In genomic region chr4:53440816-53441571, GRCm38 (mm10) we compare ENCODE assay signal across 8 mouse cellular contexts. TPM values are rescaled to one million over a fixed set of nuclear protein-coding genes. Genes with fewer than 3 reads are reported as not detected.
A peak's percentile ranks its signal among the peaks of the same experiment; 100 is the strongest.
DNase-seq lines count a peak whose midpoint lies in the region; ATAC-seq and TF ChIP-seq lines count a peak whose summit lies in the region.

No protein-coding gene starts in this region.

- H3K4me2 ChIP-seq in hindbrain, embryonic 14.5 days (replicated peaks): peak overlapping the region; percentile 98

- WGBS in cerebellum, adult 2 months: under 1% methylated on average over 45 of the region's 45 CpGs
- WGBS in hindbrain, embryonic 14.5 days: under 1% methylated on average over 43 of the region's 45 CpGs

- TF ChIP-seq POLR2A in cerebellum, adult 2 months (IDR thresholded peaks at IDR 0.05; ENCODE audit: borderline replicate concordance, insufficient read depth, low read length): peak; percentile 46; the same call in 1 of the 2 replicates

- H3K36me3 ChIP-seq in hindbrain, embryonic 14.5 days (replicated peaks; ENCODE audit: control insufficient read depth, insufficient read depth): no peaks in the 10 kb centered on the region

- ATAC-seq in hindbrain, embryonic 14.5 days (ENCODE audit: low FRiP score): peak; percentile 25

- no peaks in the 10 kb centered on the region for H3K9me3 ChIP-seq in hindbrain, embryonic 14.5 days (ENCODE audit: control insufficient read depth, low read length)

- H3K27me3 ChIP-seq in cerebellum, adult 2 months (ENCODE audit: control insufficient read depth, insufficient read depth, low read length): no peaks in the 10 kb centered on the region
- no peaks in the 10 kb centered on the region for H3K27me3 ChIP-seq in hindbrain, embryonic 14.5 days (ENCODE audit: control insufficient read depth, insufficient read depth, low read length)

- no peak for TF ChIP-seq CTCF in cerebellum, adult 2 months (IDR thresholded peaks at IDR 0.05; ENCODE audit: borderline replicate concordance, insufficient read depth, low read depth, low read length)

- peak overlapping the region; percentile 95 for H3K27ac ChIP-seq in cerebellum, adult 2 months (ENCODE audit: insufficient read depth, low read length)
- H3K27ac ChIP-seq in hindbrain, embryonic 14.5 days: peak overlapping the region; percentile 86

- H3K4me3 ChIP-seq in cerebellum, adult 2 months (replicated peaks; ENCODE audit: insufficient read depth, low read depth, low read length): peak overlapping the region; percentile 71
- peak overlapping the region; percentile 85 for H3K4me3 ChIP-seq in hindbrain, embryonic 14.5 days (replicated peaks; ENCODE audit: low read length)

- peak; percentile 59 for DNase-seq in Muller cell, postnatal 12 days (ENCODE audit: inconsistent ontology term)
- peak; percentile 81 to 82 for DNase-seq in cerebellum, adult 2 months
- DNase-seq in frontal cortex, postnatal 10 days (ENCODE audit: low spot score in 2 of 2): peak; percentile 44
- DNase-seq in hindbrain, embryonic 14.5 days (ENCODE audit: low spot score): peak; percentile 45
- peak; percentile 56 to 60 for DNase-seq in layer of hippocampus, postnatal 36 days
- peak; percentile 46 to 47 for DNase-seq in lung, postnatal 4 days
- peak; percentile 83 for DNase-seq in right cerebral cortex, adult 18-20 months
- no peak for DNase-seq in adipocyte (ENCODE audit: low spot score)

- H3K9ac ChIP-seq in hindbrain, embryonic 14.5 days: peak overlapping the region; percentile 81

- peaks cover 10% of the 10 kb centered on the region; the same call in 1 of the 2 replicates for H3K4me1 ChIP-seq in cerebellum, adult 2 months (ENCODE audit: control insufficient read depth, insufficient read depth, low read length)
- H3K4me1 ChIP-seq in hindbrain, embryonic 14.5 days (replicated peaks; ENCODE audit: control insufficient read depth, insufficient read depth, low read length): peaks cover 16% of the 10 kb centered on the region

RNA-seq across cellular contexts. Expression of gene Slc44a1, which starts 0.8 kb away (rescaled TPM):
- polyA plus RNA-seq in cerebellum, adult 2 months (2012; rRNA removed): 77.0 and 85.3 TPM in 2 replicates
- polyA plus RNA-seq in hindbrain, embryonic 14.5 days (2014; fragmentation: Nextera tagmentation; extraction: Ambion mirVana): 16.6 and 17.7 TPM in 2 replicates
- 10 to 100 TPM; 83.8 to 91.3 TPM for total RNA-seq in layer of hippocampus, postnatal 36 days (2021)
